Mouse (Mus musculus) CH12F3 (cell line): Measurements from ENCODE around the gene Thpo.

Experiments used
- in situ Hi-C: fragments of 300-500 bp; cut with MboI; formaldehyde crosslinking; loops from 2 replicates; pipeline ENCODE4 v1.14.3; 2020; ENCODE audit warnings: low sequenced_read_pairs

Gene Thpo

DNA sequence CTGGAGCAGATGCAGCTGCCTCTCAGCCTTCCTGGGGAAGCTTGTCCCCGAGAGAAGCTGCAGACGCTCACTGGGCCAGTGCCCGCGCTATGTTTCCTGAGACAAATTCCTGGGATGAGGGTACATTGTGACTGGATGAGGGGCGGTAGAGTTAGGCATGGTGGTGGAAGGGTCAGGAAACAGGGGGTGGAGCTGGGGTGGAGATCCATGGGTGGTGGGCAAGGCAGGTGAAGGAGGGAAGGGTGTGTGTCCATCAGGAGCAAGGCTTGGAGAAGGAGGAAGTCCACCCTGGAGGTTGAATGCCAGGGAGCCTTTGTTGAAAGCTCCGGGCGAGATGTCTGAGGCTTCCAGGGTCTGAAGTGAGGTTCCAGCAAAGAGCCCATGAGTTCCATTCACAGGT, 9.0 kb downstream of the Thpo start:
- in situ Hi-C loops: no loop called here

GRCm38 (mm10) chr16:20724338-20724748, 10.0 kb downstream of the Thpo start:
- in situ Hi-C loops: no loop called here

GRCm38 (mm10) chr16:20723247-20723646, 11.1 kb downstream of the Thpo start:
- in situ Hi-C loops: no loop called here

DNA sequence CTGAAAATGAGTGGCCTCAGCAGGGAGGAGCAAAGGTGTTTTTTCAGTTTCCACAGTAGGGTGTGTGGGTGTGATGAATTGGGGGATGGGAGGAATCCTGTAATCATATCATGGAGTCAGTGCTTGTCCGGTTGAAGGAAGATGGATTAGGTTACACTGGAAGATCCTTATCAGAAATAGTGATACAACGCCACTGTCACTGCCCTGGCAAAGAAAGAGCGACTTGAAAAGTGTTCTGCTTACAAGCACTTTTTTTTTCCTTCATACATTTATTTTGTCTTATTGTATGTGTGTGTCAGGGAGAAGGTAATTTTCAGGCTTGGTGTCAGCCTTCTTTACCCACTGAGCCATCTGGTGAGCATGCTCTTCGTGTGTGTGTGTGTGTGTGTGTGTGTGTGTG, 11.6 kb downstream of the Thpo start:
- in situ Hi-C loops: no loop called here

- in situ Hi-C loops: no loop called here
These were observed 12.5 kb downstream of the Thpo start for GRCm38 (mm10) chr16:20721808-20722207.

DNA sequence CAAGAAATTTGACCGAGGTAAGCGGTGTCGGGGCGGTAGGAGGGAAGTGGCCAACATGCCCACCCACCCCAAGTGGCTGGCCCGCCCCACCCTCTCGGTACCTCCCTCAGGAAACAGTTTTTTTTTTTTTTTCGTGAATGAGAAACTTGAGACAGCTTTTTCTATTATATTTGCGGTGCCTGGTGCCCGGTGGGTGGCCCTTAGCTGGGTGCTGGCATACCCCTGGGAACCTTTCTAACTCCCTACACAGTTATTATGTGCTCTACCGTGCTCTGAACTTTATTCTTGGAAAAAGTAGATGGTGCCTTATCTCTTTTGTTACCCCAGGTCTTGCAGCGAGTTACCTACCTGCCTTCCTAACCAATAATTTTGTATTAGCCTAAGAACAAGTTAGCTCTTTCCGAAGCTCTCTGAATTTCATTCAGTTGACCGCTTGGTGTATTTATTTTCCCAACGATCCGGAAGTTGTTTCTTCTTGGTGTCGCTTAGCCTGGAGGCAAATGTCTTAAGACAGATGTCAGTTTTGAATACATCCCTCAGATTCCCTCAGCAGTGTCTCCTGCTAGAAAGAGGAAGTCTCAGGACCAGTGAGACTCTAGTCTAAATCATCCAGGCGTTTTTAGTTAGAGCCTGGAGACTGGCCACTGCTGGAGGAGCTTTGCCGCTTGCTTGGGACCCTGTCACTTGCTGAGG, 16.2 kb downstream of the Thpo start:
- in situ Hi-C loops: no loop called here

GRCm38 (mm10) chr16:20717181-20717977, 16.9 kb downstream of the Thpo start, which contains the start of the genes Polr2h and Clcn2:
Gene Polr2h (plus strand): TSS chr16:20717665.
Gene Clcn2 (minus strand): TSS chr16:20717746.
- in situ Hi-C loops: no loop called here

GRCm38 (mm10) chr16:20716841-20717180, 17.5 kb downstream of the Thpo start:
- in situ Hi-C loops: no loop called here

GRCm38 (mm10) chr16:20715976-20716840, 18.1 kb downstream of the Thpo start:
- in situ Hi-C loops: no loop called here

- in situ Hi-C loops: no loop called here
These were observed 18.7 kb downstream of the Thpo start for GRCm38 (mm10) chr16:20715566-20715965.

- in situ Hi-C loops: no loop called here
These were observed 19.1 kb downstream of the Thpo start for GRCm38 (mm10) chr16:20715161-20715560.

- in situ Hi-C loops: no loop called here
These were observed 19.8 kb downstream of the Thpo start for GRCm38 (mm10) chr16:20714307-20715080.

GRCm38 (mm10) chr16:20712889-20713288, 21.4 kb downstream of the Thpo start:
- in situ Hi-C loops: no loop called here

DNA sequence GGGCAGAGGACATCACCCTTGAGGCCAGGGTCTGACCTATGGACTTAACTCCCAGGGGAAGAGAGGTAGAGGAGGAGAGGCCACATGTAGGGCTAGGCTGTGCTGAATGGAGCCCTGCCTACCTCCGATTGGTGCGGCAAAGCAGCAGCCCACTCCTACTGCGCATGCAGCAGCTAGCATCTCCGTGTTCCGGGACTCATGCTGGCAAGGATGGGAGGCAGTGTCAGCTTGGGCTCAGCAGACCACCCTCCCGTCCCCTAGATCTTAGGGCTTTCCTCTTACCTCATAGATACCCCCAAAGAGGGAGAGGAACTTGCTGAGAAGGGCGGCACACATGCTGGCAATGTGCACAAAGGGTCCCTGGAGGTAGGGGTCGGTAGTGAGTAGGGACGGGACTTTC, 22.1 kb downstream of the Thpo start:
- in situ Hi-C loops: no loop called here

GRCm38 (mm10) chr16:20710810-20711209, 23.5 kb downstream of the Thpo start:
- in situ Hi-C loops: no loop called here

DNA sequence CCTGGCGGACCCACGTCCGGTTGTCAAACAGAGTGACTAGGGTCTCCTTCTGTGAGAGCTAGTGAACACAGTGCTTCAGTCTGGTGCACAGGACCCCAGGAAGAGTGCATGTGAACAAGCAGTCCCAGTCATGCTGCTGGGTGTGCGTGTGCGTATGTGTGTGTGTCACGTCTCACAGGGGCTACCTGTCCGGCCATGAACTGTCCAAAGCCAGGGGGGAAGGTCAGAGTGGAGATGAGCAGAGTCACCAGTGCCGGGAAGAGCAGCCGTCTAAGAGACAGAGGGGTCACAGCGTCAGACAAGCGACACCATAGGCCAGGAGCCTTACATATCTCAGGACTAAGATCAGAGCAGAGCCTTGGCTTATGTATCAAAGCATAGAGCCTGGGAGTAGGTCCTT, 23.9 kb downstream of the Thpo start:
- in situ Hi-C loops: no loop called here

DNA sequence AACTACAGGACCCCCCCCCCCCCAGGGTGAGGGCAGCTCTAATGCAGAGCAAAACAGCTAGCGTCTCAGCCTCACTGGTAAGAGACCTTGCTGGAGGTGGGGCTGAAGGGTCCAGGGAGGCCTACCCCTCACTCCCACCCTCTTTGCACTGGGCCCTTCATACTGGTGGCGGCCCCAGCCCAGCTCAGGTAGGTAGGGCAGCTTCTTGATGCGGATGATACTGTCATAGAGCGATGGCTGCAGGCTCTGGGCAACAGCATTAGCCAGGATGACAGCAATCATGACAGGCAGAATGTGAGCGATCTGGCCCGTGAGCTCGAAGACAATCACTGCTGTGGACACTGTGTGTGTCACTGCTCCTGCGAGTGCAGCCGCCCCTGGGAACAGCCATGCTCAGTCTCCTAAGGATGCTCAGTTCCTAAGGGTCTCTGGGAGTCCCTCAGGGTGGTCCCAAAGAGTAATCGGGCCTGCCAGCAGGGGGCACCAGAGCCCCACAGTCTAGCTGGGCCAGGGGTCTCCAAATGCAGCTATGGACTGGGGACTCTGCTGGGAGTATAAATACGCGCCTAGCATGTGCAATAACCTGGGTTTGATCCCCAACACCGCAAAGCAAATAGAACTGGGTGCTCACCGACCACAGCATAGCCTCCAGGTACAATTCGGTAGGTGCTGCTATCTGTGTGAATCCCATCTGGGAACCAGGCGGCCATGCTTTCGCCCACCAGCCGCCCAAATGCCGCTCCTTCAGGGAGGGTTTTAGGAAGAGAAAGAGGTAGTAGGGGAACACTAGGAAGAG, 25.2 kb downstream of the Thpo start:
- in situ Hi-C loops: no loop called here

DNA sequence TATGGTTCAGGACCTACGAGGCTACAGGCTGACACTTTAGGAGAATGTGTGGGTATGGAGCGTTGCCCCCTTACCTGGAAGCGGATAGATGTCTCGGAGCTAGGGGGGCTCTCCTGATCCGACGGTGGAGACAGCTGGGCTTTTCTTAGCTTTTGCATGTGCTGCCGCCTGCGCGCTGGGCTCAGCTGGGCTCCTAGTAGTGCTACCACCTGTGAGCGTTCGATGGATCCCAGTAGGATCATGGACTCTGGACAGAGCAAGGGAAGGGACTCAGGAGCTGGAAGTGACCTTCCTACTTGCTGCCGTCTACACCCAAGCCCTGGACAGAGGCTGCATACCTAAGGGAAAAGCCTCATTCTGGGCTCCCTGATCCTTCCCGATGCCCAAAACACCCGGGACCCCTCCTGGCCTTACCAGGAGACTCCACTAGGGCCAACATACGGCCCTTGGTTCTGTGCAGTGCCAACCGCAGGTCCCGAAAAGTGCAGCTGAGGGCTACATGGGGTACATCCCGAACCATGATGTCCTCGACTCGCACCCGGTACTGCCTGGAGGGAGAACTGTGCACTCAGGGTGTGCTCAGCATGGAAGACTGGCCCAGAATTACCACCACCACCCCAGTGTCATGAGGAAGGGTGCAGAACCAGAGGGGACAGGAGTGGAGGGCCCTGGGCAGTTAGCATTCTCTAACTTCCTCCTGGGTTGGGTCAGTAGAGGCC, 25.9 kb downstream of the Thpo start:
- in situ Hi-C loops: no loop called here

DNA sequence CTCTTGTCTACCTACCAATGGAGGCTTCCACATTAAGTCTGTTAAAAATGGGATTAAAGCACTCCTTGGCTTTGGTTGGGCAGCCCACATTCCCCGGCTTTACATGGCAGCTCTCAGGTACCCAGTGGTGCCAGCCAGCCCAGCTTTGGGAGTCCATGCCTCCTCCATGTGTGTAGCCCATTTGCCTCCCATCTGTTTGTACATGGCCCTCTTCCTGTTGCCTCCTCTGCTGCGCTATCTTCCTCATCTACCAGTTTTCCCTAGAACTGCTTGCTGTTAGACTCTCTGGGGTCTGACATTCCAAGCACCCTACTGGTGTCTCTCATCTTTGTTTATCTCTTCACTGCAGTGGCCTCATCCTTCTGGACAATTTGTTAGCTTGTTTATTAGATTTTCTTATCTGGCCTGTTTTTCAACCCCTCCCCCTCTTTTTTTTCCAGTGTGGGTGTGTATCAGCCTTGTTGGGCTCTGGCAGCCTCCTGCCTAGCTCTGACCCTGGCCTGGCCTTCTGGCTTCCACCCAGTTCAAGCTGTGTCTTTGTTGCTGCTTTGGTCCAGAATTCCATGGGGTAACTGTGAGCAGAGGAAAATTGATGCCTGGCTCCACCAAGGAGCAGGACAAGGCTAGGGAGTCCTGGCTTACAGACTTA, 27.8 kb downstream of the Thpo start:
- in situ Hi-C loops: no loop called here
